Mouse (Mus musculus): Measurements from ENCODE around the gene Mamstr.
"Not testable (repeated sequence)": the region's sequence is repeated elsewhere in the genome, so short reads cannot be mapped to it uniquely, and the experiment has no call there.

- TF ChIP-seq POLR2A, CTCF (IDR thresholded peaks at IDR 0.05; ENCODE audit: insufficient read depth, low read depth, low read length): not testable (repeated sequence)
Observed at GRCm38 (mm10) chr7:45650484-45650883, 10.7 kb downstream of the Mamstr start.
